Mouse (Mus musculus) limb, embryonic 15.5 days (tissue): ENCODE results near the gene Gm281. TPM values are rescaled to one million over a fixed set of nuclear protein-coding genes. Genes with fewer than 3 reads are reported as not detected.

Experiments
- ATAC-seq: fragments of 200-750 bp; cut with Nextera tagmentation; 2 replicates; pipeline ENCODE4 v1.8.0; 2017; ENCODE audit warnings: low read depth, moderate TSS enrichment; ENCODE audit not compliant: insufficient number of reproducible peaks, low FRiP score, low TSS enrichment
- H3K27ac ChIP-seq: fragments of 300-500 bp; sonication (generic); 2 replicates; pipeline ENCODE4 v1.5.1; 2015; ENCODE audit warnings: moderate library complexity, mild to moderate bottlenecking, inconsistent platforms
- H3K27me3 ChIP-seq: fragments of 300-500 bp; sonication (generic); 2 replicates; pipeline ENCODE4 v1.6.1; 2015; ENCODE audit warnings: inconsistent platforms
- H3K36me3 ChIP-seq: fragments of 300-500 bp; sonication (generic); 2 replicates; pipeline ENCODE4 v1.6.1; 2015; ENCODE audit warnings: inconsistent platforms
- H3K4me1 ChIP-seq: fragments of 300-500 bp; sonication (generic); 2 replicates; pipeline ENCODE4 v1.6.1; 2015; ENCODE audit warnings: inconsistent platforms
- H3K4me2 ChIP-seq: fragments of 300-500 bp; sonication (generic); 2 replicates; pipeline ENCODE4 v1.6.1; 2015; ENCODE audit warnings: mild to moderate bottlenecking, inconsistent platforms
- H3K4me3 ChIP-seq: fragments of 300-500 bp; sonication (generic); 2 replicates; pipeline ENCODE4 v1.5.1; 2015; ENCODE audit warnings: mild to moderate bottlenecking, inconsistent platforms
- H3K9ac ChIP-seq: fragments of 300-500 bp; sonication (generic); 2 replicates; pipeline ENCODE4 v1.6.1; 2015; ENCODE audit warnings: inconsistent platforms
- H3K9me3 ChIP-seq: fragments of 300-500 bp; sonication (generic); 2 replicates; pipeline ENCODE4 v1.6.1; 2016; ENCODE audit warnings: inconsistent platforms
- WGBS: fragments of 180-500 bp; shearing (Covaris S2); methylation state at CpG from one replicate; pipeline ENCODE4 v1.1.7; 2015; 5-methylcytosine and 5-hydroxymethylcytosine counted together
- microRNA-seq: library from miRNA; unstranded; fragments of <30 nt; microRNA quantifications from one replicate; pipeline ENCODE4, GENCODE M21; 2016
- polyA plus RNA-seq: library from polyadenylated mRNA; unstranded; fragments of >200 nt; fragmentation: Nextera tagmentation; extraction: Ambion mirVana; gene quantifications from 2 replicates; pipeline ENCODE4 v1.2.1, GENCODE M21; 2015

Gene Gm281
- polyA plus RNA-seq, 1 experiment from 2014 or later = not detected

- no peaks in the 10 kb centered on the region for H3K9me3 ChIP-seq
- 41% methylated on average over 1 of the region's 1 CpGs for WGBS
Measured at GRCm38 (mm10) chr14:13790446-13790845, 123.8 kb downstream of the Gm281 start.

GRCm38 (mm10) chr14:13790001-13790400, 124.3 kb downstream of the Gm281 start:
- H3K27ac ChIP-seq = no peak overlapping the region
- no peak overlapping the region for H3K4me3 ChIP-seq
- no peak overlapping the region for H3K4me2 ChIP-seq
- WGBS = 18% methylated on average over 1 of the region's 1 CpGs
- no peaks in the 10 kb centered on the region for H3K36me3 ChIP-seq
- no peak for ATAC-seq
- H3K4me1 ChIP-seq = no peaks in the 10 kb centered on the region
- H3K27me3 ChIP-seq = no peaks in the 10 kb centered on the region
- no peak overlapping the region for H3K9ac ChIP-seq
- no peaks in the 10 kb centered on the region for H3K9me3 ChIP-seq

More at GRCm38 (mm10) chr14:13790446-13790845, 123.8 kb downstream of the Gm281 start:
- Histone ChIP-seq H3K36me3 (no peaks in the 10 kb centered on the region), H3K4me3 (no peak overlapping the region), H3K4me2 (no peak overlapping the region), H3K27ac (no peak overlapping the region), H3K4me1 (no peaks in the 10 kb centered on the region), H3K9ac (no peak overlapping the region), H3K27me3 (no peaks in the 10 kb centered on the region)
- ATAC-seq = no peak

GRCm38 (mm10) chr14:13782970-13783369, 131.3 kb downstream of the Gm281 start:
- ATAC-seq = no peak

GRCm38 (mm10) chr14:13778383-13778782, 135.9 kb downstream of the Gm281 start:
- H3K9ac ChIP-seq = no peak overlapping the region
- H3K4me2 ChIP-seq = no peak overlapping the region
- no peak overlapping the region for H3K4me3 ChIP-seq
- no peak for ATAC-seq
- no peaks in the 10 kb centered on the region for H3K9me3 ChIP-seq
- no peaks in the 10 kb centered on the region for H3K4me1 ChIP-seq
- no peaks in the 10 kb centered on the region for H3K27me3 ChIP-seq
- H3K27ac ChIP-seq = no peak overlapping the region
- no peaks in the 10 kb centered on the region for H3K36me3 ChIP-seq
- WGBS = 66% methylated on average over 5 of the region's 6 CpGs

More at GRCm38 (mm10) chr14:13782970-13783369, 131.3 kb downstream of the Gm281 start:
- Histone ChIP-seq H3K27ac (no peak overlapping the region), H3K9ac (no peak overlapping the region), H3K9me3 (no peaks in the 10 kb centered on the region), H3K36me3 (no peaks in the 10 kb centered on the region), H3K27me3 (no peaks in the 10 kb centered on the region), H3K4me3 (no peak overlapping the region), H3K4me2 (no peak overlapping the region), H3K4me1 (no peaks in the 10 kb centered on the region)
- 74% methylated on average over 4 of the region's 4 CpGs for WGBS

- Histone ChIP-seq H3K4me1 (no peaks in the 10 kb centered on the region), H3K9ac (no peak overlapping the region), H3K9me3 (no peaks in the 10 kb centered on the region), H3K27ac (no peak overlapping the region), H3K4me3 (no peak overlapping the region), H3K4me2 (no peak overlapping the region), H3K36me3 (no peaks in the 10 kb centered on the region), H3K27me3 (no peaks in the 10 kb centered on the region)
- no peak for ATAC-seq
- WGBS = 58% methylated on average over 2 of the region's 2 CpGs
Measured at GRCm38 (mm10) chr14:13771163-13771562, 143.1 kb downstream of the Gm281 start.

- no peak for ATAC-seq
- 10% methylated on average over 1 of the region's 1 CpGs for WGBS
Measured at GRCm38 (mm10) chr14:13770686-13771085, 143.6 kb downstream of the Gm281 start.

More at GRCm38 (mm10) chr14:13770686-13771085, 143.6 kb downstream of the Gm281 start:
- Histone ChIP-seq H3K4me3 (no peak overlapping the region), H3K4me1 (no peaks in the 10 kb centered on the region), H3K9me3 (no peaks in the 10 kb centered on the region), H3K27ac (no peak overlapping the region), H3K27me3 (no peaks in the 10 kb centered on the region), H3K4me2 (no peak overlapping the region), H3K9ac (no peak overlapping the region), H3K36me3 (no peaks in the 10 kb centered on the region)

Small RNA genes lying within 50 kb of the gene (microRNA-seq; reads per million reads assigned to microRNA genes)
- gene Gm27506 = not detected

Other genes with a start within 250 kb of the Gm281 start
- gene Sntn, start 243.6 kb downstream of the Gm281 start, polyA plus RNA-seq = not detected in 2 replicates
- 4.2 and 4.9 TPM in 2 replicates for gene Atxn7, start 47.0 kb upstream of the Gm281 start, polyA plus RNA-seq
- gene Thoc7, start 47.4 kb upstream of the Gm281 start, polyA plus RNA-seq = 154 and 160 TPM in 2 replicates
- 219 and 224 TPM in 2 replicates for gene Psmd6, start 206.5 kb upstream of the Gm281 start, polyA plus RNA-seq